Mouse (Mus musculus) layer of hippocampus, adult 18-20 months (tissue): ENCODE measurements at regions not wholly inside any gene's neighbourhood (a gene's known extent, or its start where the extent isn't known, plus 50 kb on each side); places are given as distances from the start of the nearest gene placed in this dataset.

Experiments used
- DNase-seq, 2 experiments: peaks; one replicate each; pipeline ENCODE4 v3.0.0; 2022; ENCODE audit warnings: low spot score in 2 of 2

DNA sequence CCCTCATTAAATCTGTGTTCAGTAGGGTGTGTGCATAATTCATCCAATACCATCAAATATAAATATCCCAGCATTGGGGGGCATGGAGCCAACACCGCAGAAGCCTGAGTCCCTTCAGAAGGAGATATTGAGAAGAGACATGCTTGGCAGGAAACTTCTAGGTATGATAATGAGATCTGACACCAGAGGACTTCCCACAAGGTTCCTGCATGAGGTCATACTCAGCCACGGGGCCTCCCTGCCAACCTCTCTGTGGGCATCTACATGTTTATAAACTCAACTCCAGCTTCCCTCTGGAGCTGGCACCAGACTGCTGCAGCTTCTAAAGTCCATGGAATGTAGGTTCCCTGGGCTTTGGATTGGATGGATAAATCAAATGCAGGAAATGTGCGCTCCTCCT lies 587.4 kb upstream of the Kdm8 start:
- no peak for DNase-seq

DNA sequence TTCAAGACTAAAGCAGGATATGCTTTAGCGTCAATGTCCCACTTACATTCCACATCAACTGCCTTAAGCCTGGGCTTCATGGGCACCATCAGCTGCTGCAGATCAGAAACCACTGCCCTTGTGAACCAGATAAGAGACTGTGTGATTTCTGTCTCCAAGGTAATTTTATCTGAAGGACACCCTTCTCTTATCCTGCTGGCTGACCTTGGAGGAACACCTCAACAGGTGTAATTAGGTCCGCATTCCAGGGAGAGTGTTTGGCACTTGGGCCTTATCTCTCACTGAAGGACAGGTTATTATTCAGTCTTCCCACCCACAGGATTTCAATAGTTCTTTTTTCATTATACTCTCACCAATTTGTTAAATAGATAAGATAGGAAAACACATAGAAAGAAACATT lies 583.1 kb upstream of the Kdm8 start:
- DNase-seq: no peak

DNA sequence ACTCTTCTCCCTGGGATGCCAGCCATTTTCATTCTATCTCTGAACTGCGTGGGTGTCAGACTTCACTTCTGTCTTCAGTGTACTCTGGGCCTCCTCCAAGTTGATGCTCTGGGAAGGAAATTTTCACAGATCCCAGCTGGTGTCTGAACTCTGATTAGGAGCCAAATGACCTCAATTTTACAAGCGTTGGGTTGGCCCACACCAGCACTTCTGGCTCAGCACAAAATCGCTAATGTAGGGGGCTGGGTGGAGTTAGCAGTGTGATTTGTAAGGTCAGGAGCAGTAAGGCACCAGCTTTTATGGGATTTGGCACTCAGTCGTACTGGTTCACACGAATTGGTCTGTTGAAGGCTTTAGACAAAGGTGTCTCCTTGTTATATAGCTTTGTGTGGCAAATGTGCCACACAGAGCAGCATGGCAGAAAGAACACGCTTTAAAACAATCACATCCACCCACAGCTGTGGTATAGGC lies 576.3 kb upstream of the Kdm8 start:
- DNase-seq: no peak

DNA sequence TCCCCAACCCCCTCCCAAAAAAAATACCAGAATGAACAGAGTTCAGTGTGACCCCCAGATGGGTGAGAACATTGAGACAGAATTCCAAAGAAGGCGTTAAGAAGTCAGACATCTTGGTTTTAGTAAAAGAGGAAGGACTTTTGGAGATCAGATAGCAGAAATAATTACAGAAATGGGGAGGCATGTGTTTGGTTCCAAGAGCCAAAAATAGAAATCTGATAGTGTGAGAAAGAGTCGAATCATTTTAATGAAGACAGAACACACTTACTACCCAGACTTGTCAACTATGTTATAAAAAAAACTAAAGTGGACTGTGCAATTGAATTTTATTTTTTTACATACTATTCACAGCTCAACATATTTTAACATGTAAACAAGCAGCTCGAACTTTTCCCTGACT lies 575.9 kb upstream of the Kdm8 start:
- no peak for DNase-seq

DNA sequence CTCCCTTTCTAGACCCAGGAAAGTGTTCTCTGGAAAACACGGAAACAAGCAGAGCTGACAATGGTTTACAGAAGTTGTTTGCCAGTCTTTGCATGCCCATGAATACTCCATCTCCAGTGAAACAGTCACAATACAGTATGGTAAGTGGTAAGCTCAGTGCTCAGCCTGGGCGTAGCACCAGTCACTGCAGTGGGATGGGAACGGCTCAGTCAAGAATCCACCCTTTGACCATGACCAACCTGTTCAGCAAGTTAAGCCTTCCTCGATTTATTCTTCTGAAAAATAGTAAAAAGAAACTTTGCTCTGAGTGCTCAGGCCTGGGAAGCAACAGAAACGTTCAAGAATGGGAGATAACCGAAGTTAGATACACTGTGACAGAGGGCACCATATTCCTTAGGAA lies 563.7 kb upstream of the Kdm8 start:
- DNase-seq: no peak

DNA sequence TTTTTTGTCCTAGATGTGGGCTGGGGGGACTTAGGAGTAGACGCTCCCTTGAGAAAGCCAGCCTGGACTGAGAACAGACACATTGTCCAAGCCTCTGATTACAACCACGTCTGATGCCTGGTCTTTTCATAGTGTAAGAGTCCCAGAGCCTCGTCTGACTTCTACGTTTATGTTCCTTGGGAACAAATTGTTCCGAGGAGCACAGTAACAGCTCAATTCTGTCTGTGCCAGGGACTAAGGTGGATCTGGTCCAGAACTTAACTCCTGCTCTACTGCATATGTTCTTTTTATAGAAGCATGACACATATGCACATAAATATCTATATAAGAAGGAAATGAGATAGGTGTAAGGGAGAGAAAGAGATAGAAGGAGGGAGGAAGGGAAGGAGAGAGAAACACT lies 537.2 kb upstream of the Kdm8 start:
- peak in 1 of 2 experiments; percentile 19 for DNase-seq

DNA sequence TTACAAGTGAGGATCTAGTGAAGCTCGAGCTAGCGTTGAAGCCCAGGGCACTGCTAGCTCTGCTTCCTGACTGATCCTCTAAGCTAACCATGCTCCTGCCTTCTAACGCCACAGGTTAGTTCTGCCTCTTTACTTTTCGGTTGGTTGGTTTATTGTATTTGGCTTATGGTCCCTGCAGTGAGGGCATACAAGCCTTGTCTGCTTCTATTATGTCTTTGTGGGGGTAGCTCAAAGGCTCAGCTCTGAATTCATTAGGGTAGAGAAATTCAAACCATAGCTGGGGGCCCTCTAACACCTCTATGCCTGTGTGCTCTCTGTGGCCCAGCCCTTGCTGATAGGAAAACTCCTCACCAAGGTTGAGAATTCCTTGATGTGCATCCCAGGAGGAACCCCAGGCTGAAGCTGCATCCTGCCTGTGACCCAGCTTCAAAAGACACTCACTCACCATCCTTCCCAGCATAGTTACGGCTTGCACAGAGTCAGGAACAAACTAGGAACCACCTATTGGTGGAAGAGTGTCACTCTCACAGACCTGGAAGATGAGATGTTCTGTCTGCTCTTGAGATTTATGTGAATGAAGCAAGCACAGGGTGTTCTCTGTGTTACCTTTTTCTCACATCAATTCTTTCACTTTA lies 536.7 kb upstream of the Kdm8 start:
- DNase-seq: no peak

DNA sequence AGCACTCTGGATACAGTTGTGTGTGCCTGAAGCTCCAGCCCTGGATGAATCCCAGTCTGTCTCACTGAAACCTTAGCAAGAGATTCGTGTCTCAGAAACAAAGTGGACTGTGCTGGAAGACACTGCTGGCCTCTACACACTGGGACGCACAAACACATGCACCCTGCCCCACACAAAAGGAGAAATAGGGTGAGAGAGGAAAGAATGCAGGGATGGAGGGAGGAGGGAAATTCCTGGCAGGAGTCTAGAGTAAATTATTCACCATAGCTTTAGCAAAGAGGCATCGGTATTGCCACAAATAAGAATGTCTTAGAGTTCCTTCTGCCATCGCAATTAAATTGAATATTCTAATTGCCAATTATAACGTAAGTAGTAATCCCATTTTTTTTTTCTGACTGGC lies 530.4 kb upstream of the Kdm8 start:
- DNase-seq: no peak

DNA sequence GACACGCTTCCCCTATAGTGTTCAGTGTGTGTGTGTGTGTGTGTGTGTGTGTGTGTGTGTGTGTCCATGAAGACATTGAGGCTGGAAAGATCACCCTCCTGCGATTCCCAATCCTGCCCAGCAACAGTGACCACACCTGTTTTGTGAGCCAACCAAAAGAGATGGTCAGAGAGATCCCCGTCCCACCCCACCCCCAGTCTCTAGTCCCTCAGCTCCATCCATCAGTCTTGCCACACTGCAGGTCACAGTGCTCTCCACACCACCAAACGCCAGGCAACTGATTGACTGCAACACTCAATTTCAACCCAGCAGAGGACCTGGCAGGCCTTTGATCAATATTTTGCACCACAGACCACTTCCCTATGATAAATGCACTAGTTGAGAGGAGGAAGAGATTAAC lies 530.0 kb upstream of the Kdm8 start:
- DNase-seq: no peak

DNA sequence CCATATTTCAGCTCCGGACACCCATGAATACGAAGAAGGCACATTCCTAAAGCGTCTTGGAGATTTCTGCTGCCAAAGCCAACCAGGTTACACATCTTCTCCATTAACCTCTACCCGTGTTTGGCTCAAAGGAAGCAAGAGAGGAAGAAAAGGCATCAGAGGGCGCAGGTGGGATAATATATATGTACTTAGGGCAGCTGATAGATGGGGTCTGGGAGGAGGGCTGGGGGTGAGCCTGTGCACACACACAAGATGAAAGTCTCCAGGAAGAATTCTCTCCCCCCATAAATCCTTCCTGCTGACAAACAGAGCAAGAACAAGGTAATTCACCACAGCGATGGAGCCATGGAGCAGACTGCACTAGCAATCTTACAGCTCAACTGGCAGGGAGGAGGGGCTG lies 529.5 kb upstream of the Kdm8 start:
- DNase-seq: no peak

DNA sequence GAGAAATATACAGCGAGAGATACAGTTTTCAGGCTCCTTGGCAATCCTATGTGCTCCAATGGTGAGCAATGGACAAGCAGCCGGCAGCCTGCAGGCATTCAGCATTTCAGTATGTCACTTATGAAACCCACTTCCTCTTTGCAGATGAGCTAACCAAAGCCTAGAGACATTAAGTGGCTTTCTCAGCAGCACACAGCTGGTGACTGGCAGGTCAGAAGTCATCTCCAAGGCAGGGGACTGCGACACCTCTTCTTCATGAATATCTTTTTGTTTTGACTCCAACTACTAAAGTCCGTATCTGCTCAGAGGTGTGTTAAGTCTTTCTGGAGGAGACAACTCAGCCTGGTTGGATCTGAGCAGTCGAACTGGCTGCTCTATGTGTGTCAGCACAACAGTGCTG lies 528.8 kb upstream of the Kdm8 start:
- no peak for DNase-seq

DNA sequence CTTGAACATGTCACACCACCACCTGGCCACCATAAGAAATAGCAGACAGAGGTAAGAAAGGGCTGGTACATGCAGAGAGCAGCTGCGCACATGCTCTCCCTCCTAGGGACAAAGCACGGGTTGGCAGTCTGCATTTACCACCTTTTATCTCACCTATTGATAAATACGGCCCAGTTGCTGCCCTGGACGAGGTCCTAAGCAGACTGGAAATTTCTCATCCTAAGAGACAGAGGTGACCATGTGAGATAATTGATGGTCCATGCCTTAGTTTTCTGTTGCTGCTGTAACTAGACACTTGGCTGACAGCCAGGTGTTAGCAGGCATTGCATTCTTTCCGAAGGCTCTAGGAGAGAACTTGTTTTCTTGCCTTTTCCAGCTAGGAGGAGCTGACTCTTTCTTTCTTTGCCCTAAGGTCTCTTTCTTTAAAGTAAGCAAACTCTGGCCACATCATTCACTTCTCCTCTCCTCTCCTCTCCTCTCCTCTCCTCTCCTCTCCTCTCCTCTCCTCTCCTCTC lies 526.8 kb upstream of the Kdm8 start:
- DNase-seq: no peak

DNA sequence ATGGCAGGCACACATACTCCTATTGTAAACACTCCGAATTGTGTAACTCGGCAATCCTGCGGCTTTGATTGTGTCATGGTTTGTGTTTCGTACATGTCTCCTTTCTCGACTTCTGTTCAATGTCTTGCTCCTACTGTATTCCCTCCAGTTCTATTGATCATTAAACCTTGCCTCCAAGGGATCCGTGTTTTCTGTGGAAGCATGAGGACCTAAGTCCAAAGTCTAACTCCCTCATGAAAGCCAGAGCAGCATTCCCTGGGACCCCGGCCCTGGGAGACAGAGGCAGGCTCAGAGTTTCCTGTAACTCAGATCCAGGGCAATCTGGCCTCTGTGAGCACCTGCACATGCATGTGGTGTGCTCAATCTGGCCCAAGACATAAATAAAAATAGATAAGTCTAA lies 521.7 kb upstream of the Kdm8 start:
- DNase-seq: no peak

DNA sequence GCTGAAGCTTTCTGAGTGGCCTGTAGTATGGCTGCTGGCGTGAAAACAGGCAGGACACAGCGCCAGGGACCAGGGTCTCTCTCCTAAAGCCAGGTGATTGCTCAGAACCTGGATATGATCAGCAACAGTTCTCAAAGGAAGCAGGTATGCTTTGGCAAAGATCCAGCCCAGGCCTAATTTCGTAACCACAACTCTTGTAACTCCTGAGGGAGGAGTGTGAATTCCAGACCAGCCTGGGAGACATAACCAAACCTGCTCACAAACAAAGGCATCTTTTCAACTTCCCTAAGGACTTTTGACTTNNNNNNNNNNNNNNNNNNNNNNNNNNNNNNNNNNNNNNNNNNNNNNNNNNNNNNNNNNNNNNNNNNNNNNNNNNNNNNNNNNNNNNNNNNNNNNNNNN lies 510.9 kb upstream of the Kdm8 start:
- DNase-seq: no peak

DNA sequence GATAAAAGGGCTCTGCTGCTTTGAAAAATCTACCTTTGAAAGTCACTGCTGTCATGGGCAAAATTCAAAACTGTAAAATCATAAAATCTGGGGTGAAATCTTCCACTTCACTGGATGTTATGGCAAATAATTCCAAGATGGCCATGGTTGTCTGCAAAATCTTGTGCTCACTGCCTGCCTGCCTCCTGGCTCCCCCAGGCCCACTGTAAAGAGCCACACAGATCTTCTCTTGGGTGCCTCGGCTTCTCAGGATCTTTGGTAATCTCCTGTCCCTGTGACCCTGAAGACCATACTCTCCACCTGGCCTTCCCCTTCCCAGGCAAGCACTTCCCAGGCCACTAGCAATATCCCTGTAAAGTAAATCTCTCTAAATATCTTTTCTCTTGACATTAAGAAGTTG lies 505.1 kb upstream of the Kdm8 start:
- no peak for DNase-seq

DNA sequence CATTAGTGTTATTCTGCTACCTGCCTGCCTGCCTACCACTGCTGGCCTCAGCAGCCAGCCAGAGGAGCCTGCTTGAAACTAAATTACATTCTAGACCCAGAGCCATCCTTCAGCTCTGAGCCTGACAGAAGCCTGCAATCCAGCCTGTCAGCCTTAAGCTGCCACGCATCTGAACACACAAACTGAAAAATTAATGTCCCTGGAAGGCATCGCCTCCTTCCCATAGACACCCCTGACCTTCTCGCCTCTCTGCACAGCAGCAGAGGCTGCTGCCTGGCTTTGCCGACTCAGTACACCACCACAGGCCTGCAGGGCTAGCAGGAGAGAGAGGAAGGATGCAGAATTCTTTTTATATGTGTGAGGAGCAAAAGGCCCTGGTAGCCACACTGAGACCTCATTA lies 502.9 kb upstream of the Kdm8 start:
- DNase-seq: no peak

DNA sequence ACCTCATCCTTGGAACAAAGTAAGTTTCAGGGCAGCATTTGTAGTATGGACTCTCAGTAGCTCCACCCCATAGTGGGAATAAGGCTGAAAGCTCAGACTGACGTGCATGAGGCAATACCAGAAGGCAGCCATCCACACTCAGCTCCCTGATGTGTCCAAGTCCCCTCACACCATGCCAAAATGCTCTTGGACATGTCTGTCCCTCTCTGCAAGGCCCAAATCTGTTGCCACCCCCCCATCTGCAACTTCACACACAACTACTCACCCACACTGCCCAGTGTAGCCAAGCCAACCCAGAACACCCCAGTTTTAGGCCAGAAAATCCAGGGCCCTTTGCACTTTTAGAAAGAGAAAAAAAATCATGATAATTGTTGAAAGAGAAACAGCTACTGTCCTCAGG lies 498.1 kb upstream of the Kdm8 start:
- no peak for DNase-seq

DNA sequence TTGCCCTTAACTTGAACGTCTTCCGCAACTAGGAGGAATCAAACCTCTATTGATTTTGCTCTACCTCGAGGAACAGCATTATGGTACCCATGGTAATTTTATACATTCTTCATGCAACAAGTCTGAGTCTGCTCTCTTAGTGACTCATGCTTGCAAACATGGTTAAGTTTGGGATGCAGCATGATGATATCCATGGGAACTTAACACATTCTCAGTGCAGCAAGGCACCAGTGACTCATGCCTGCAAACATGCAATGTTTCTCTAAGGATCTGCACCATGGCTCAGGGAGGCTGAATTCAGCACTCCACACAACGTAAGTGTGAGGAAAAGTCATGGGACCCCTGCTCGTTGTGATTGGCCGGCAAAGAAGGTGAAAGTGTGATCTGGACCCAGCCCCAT lies 487.1 kb upstream of the Kdm8 start:
- DNase-seq: no peak

DNA sequence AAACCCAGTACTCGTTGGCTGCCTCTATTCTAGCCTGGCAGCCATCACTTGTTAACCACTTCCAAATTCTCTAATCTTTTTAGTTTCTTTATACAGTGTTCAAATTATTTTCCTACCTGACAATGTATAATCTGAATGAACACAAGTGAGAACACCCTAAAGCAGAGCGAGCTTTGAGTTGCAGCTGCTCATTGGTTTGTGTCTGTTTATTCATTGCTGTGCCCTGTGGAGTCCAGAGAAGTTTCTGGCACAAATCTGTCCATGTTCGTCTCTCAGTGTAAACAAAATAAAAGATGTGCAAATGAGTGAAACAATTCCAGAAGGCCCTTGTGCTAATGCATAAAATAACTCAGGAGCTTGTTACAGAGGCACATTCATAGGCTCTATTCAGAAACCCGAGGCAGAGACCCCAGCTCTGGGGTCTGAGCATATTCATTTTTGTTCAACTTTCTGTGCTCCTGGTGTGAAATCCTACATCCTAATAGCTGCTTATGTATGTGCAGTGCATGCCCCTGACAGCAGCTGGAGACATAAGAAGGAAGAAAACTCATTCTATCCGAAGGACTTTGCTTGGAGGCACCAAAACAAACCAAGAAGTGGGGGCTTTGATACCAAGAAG lies 469.5 kb upstream of the Kdm8 start:
- DNase-seq: no peak

DNA sequence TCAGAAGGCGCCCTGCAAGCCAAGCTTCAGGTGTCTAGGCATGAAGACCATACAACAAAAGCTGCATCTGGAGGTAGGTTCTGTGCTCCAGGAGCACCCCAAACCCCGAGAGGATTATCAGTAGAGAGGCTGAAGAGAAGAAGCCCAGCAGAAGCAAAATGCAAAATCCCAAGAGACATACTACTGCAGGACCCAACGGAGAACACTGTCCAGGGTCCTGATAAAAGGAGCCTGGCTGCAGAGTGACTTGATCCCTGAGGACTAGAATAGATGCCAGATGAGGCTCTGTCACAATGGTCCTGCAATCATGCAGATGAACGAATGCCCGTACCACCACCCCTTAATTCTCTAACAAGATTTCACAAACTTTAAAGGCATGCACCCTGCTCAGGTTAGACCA lies 455.0 kb upstream of the Kdm8 start:
- no peak for DNase-seq

DNA sequence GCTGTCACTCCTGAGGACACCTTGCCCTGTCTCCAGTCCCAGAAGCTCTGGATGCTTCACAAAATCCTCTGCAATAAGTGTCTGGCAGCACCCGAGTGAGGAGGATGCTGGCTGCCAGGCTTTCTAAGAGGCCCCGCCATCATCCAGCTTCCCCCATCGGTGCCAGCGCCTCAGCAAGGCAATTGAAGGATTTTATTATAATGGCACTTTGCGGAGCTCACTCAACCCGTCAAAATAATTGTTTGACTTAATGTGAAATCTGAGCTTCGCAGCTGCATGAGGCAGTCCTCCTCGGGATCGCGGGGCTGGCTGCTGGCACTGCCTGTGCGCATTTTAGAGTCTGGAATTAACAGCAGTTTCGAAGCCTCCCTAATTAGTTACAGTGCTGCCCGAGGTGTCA lies 453.8 kb upstream of the Kdm8 start:
- peak; percentile 29 to 45 for DNase-seq

DNA sequence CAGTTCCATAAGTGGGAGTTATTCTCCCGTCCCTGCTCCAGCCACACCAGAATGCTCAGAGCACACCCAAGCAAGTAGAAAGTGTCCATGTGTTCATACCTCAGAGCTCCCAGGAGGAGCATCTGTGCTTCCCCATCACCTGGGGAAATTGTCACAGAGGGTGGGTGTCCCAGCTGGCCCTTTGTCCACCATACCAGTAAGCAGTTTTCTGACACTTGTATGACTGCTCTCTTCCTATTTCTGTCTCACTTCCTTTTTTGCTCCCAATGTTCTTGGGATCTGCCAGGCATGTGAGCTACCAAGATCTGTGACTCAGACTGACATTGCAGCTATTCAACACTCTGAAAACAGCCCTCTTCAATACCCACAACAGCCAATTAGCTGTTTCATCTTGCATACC lies 447.9 kb upstream of the Kdm8 start:
- DNase-seq: no peak

DNA sequence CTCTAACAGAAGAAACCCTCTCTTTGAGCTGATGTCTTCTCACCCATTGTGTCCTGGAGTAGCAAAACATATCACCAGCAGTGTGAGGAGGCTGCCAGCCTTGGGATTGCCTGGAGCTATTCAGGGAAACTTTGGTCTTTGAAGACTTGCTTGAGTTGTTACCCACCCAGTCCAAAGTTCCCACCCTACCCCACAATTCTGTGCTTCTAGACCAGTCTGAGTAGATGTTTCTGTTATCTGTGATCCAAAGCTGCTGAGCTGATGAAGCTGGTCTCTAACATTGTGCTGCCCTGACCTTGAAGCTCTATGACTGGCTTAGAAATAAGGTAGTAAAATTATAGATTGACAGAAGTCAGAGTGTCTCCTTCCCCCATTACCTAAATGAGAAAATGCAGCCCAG lies 443.8 kb upstream of the Kdm8 start:
- DNase-seq: no peak
